Mouse (Mus musculus): ENCODE data around the gene Tmem212.
"Not testable (repeated sequence)": the region's sequence is repeated elsewhere in the genome, so short reads cannot be mapped to it uniquely, and the experiment has no call there.

Gene Tmem212

DNA sequence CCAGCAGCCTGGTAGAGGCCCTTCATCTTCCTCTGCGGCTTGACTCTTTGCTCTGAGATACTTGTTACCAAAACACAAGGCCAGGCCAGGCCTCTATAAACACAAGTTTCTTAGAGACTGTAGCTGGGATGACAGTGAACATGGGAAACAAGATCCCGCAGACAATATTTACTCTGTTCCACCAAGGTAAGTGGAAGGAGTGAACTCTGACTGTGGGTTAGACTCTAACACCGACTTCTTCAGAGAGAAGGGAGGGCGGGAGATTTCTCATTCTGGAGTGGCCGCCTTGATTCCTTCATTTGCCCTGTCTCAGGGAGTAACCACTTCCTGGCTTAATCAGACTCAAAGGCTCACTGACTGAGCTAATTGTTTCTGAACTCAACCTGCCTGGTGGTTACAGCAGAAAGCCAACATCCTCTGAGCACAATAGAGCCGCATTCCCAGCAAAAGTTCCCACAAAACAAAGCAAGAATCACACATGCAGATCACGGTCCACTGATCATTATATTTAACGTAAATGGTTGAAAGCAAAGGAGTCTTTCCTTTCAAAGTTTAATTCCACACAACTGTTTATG, at the start of gene Tmem212:
Gene Tmem212, minus strand, starts transcription at position 51 of the 575 bp plus-strand sequence.
- no peak for DNase-seq (ENCODE audit: low spot score)

DNA sequence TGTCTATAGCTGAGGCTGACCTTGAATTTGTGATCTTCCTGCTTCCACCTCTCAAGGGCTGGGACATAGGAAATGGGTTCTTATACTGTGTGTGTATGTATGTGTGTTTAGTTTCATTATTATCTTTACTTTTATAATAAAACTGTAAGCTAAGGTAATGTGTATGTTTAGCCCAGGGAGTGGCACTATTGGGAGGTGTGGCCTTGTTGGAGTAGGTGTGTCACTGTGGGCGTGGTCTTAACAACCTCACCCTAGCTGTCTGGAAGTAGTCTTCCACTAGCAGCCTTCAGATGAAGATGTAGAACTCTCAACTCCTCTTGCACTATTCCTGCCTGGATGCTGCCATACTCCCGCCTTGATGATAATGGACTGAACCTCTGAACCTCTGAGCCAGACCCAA, 49.2 kb upstream of the Tmem212 start:
- not testable (repeated sequence) for DNase-seq (ENCODE audit: low spot score)

DNA sequence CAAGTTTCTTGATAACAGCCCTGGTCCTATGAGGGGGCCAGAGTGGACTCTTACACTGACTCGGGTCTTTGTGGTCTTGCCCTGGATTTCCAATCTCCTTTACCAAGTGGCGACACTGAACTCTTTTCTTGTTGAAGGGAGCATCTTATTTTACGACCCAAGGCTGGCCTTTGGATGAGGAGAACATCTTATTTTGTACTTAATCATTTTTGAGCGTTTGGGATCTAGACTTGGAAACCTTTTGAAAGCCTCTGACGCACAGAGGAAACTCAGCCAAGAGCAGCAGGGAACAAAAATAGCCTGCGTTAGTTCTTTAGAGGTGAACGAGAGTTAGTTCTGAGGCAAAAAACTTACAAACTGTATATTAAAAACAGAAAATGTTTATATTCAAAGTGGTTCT, 46.8 kb upstream of the Tmem212 start:
- no peak for DNase-seq (ENCODE audit: low spot score)

DNA sequence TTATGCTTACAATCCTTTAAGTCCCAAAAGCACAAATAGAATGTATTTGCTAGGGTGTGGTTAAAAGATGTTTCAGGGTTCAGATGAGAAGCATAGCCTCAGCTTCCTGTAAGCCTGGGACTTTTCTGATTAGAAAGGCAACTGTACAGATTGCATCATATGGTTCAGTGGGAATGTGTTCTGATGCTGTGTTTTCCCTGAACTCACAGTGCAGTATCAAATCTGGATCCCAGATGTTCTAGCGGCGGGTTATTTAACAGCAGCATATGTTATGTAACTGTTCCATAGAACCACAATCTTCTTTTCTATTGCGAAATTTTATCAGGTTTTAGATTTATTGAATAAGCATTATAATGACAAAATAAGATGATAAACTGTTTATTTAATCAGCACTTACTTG, 45.5 kb upstream of the Tmem212 start:
- no peak for DNase-seq (ENCODE audit: low spot score)

DNA sequence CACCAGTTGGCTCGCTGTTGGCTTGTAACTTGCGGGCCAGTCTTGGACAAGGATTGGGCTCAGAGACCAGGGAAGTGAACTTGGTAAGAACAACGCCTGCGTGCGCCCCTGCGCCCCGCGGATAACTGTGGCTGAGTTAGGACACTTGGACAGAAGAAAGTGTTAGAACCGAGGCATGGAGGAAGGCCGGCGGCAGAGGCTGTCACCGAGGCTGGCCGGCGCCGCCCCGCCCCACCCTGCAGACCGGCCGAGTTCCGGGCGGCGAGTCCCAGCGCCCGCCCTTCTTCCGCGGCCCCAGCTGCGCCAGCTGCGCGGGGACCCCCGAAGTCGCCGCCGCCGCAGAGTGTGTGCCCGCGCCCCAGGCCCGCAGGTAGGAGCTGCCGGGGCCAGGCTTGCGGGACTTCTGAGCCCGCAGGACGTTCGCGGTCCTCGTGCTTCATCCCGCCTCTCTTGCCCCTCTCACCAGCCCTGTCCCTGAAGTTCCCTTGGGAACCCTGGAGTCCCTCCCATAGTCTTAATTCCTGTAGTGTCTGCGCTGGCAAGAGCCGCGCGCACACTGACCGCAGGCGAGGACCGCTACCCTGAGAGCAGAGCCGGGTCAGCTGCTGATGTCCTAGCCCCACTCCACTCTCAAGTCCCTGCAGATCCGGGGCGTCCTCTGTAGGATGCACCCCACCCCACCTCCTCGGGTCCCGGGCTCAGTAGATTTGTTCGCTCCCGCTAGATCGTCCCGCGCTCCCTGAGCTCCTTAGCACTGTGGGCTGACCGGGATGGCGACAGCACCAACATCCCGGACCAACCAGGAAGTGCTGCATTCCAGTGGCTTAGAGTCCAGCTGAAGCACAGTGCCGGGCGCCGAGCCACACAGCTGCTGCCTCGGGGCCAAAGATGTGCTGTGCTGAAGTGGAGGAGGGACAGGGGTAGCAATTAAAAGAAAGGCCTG, 42.5 kb upstream of the Tmem212 start, which contains the start of gene Pld1:
Gene Pld1, plus strand, starts transcription at position 315 of the 943 bp plus-strand sequence.
- peak; percentile 68 for DNase-seq (ENCODE audit: low spot score)

DNA sequence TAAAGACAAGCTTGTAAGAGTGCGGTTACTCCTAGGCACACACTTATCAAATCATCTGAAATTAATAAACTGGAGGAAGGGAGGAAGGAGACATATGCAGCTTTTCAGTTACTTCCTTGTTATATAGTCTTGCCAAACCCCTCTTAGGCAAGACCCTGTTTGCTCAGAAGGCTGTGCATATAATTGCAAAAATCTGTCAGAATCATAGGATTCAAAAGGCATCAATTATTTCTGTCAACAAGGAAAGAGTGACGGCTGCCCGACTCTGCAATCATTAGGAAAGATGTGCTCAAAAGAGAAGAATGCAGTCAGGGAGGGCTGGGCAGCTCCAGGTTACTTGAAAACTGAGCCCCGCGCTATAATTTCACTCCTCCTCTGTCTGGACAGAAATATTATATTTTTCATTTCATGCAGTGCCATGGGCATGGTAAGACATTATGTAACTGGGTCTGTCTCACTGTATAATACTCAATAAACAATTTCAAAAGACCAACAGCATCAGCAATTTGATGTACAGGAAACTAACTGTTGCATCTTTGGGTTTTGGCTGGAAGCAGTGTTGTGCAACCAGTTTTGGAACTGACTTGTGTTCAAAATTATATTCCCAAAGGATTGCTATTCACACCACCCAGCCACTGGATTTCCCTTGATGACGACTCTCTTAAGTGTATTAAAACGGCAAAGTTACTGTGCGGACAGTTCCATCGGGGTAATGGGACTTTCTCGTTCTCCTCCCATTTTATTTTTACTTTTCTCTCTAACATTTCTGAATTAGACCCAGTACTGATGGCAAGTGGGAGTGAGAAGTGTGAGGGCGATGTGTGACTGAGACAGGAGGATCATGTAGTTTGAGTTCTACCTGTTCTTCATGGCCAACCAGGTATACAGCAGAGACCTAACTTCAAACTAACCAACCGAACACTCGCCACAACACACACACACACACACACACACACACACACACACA, 41.3 kb upstream of the Tmem212 start:
- no peak for DNase-seq (ENCODE audit: low spot score)

DNA sequence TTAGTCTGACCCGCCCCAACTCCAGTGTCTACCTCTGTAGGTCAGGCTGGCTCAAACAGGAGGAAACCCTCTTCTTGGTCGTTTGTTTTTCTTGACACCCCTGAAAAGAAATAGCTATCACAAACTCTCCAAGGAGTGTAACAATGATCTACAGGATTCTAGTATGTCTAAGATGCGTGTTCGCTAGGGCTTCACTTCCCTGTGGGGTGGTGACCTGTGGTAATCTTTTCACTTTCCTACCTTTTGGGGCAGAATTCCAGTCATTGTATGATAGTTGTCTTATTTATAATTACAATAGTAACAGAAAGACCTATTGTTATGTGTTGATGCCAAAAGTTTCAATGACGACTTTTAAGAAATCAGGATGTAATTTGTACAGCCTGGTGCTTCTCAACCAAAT, 40.6 kb upstream of the Tmem212 start:
- DNase-seq (ENCODE audit: low spot score): no peak

DNA sequence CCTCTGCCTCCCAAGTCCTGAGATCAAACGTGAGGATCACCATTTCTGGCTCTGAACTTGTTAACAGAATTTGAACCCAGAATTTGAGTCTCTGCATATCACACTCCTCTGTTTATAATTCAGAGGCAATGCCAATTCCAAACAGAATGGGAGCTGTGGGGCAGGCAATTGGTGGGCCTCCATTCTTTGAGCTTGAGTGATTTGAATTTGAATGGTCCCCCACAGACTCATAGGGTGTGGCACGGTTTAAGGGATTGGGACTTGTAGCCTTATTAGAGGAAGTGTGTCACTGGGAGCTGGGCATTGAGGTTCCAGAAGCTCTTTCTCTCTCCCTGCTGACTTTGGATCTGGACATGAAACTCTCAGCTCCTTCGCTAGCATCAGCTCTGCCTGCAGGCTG, 39.5 kb upstream of the Tmem212 start:
- no peak for DNase-seq (ENCODE audit: low spot score)

DNA sequence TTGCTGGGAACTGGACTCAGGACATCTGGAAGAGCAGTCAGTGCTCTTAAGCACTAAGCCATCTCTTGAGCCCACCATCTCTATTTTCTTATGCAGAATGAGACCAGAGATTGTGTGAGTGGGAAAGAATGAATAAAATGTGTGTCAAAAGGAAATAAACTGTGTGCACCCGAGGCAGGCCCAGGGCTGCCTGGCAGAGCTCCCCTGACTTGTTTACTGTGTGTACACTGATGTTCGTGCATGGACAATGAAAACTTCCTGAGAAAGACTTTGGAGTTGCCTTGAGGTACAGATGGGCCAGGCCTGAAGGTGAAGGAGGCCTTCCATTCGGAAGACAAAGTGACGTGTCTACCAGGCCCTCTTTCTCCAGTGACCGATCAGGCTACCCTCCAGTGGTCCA, 36.2 kb upstream of the Tmem212 start:
- DNase-seq (ENCODE audit: low spot score): no peak

DNA sequence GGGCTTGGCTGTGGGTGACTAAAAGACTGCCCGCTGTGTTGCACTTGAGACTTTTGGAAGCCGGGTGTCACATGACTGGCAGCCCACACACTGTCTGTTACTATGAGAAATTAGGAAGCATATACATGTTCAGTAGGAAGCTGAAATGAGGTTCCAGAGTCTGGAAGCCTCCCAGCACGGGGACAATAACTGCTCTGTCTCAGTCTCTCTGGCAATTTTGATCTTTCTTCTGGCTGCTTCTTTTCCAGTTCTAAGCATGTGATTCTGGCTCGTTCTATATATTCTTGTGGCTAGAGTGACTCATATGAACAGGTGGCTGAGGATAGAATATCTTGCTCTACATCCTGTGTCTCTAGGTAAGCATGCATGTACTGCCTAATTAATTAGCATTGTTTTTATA, 33.1 kb upstream of the Tmem212 start:
- DNase-seq (ENCODE audit: low spot score): no peak

DNA sequence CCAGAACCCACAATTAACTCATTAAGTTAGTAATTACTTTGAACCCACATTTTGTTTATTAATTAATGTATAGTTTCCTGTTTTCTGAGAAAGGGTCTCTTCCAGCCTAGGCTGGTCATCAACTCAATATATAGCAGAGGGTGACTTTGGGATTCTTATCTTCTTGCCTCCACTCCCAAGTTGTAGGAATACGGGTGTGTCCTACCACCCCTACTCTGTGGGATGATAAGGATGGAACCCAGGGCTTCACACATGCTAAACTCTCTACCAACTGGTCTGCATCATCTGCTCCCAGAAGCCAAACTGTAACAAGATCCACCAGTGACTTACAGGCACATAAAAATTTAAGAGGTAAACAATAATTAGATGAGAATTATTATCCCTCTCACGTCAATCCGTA, 27.9 kb upstream of the Tmem212 start:
- DNase-seq (ENCODE audit: low spot score): no peak

DNA sequence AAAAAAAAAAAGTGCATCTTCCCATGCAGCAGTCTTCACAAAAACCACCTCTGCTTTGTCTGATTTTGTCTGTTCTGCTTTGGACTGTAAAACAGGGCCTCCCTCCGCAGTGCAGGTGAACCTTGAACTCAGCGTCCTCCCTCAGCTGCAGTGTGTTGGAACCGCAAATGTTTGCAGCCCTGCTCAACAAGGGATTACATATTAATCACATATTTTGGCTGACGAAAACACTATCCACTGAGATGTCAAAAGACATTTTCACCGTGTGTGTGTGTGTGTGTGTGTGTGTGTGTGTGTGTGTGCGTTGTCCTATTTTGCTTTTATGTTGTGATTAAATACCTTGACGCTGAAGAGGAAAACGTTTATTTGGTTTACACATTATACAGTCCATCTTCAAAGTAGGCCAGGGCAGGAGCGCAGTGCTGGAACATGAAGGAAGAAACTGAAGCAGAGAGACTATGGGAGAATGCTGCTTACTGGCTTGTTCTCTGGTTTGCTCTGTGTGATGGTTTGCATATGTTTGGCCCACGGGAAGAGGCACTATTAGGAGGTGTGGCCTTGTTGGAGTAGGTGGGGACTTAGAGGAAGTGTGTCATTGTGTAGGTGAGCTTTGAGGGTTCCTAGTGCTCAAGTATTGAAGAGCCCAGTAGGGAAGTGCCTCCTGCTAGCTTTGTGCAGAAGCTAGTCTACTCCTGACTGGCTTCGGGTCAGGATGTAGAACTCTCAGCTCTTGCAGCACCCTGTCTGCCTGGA, 25.3 kb upstream of the Tmem212 start:
- no peak for DNase-seq (ENCODE audit: low spot score)

DNA sequence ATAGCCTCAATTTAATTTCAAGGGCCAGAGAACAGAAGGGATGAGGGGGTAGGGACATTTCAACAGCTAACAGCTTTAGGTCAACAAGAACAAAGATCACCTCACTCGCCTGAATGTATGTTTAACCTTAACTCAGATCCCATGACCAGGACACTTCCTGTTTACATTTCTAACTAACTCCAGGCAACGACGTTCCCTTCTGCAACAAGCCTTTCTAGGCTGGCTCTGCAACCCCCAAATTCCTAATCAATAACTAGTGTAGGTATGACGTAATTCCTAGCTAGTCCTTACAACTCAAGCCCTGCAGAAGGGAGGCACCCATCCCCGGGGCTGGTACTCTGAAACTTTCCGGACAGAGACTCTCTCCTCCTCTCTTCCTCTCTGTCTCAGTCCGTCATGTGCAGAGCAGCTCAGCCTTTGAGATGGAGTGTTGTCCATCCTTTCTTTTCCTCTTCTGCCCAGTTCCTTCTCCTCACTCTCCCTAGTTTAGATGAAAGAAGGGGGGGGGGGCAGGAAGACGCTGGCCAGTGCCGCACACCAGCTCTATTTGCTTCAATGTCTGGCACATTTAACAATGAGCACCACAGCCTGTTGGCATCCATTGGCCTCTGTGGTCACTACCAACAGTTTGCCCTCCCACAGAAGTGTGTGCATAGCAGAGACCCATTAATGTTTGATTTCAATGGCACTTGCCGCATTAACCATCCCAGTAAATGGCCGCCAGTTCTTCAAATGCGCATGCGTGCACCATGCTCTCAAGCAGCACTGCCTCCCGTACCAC, 22.7 kb upstream of the Tmem212 start:
- no peak for DNase-seq (ENCODE audit: low spot score)

DNA sequence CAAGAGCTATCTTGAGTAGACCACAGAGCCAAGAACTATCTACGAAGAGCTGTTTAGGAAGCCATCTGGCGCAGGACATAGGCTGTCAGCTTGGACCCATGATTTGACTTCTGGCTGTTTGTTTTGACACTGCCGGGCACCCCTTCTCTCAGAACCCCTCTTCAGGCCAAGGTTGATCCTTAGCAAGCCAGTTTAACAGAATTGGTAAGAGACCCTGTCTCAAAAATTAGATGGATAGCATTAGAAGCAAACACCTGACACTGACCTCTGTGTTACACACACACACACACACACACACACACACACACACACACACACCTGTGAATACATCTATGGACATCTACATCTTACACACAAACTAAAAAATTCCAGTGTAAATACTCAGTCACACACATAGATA, 12.8 kb upstream of the Tmem212 start:
- DNase-seq (ENCODE audit: low spot score): no peak

DNA sequence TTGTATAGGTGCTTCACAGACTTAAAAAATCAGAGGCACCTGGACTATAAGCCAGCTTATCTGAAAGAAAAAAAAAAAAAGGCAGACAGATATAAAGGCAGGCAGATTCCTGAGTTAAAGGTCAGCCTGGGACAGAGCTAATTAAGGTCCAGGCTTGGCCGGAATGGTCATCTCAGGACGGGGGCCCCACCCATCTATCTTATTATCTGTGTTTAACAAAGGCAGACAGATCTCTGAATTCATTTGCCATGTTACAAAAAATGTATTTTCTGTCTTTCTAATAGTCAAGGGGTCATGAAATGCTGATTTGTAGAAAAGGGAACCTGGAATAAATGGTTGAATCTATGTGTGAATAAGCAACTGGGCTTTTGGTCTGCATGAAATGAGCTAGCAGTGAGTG, 12.1 kb upstream of the Tmem212 start:
- DNase-seq (ENCODE audit: low spot score): no peak

DNA sequence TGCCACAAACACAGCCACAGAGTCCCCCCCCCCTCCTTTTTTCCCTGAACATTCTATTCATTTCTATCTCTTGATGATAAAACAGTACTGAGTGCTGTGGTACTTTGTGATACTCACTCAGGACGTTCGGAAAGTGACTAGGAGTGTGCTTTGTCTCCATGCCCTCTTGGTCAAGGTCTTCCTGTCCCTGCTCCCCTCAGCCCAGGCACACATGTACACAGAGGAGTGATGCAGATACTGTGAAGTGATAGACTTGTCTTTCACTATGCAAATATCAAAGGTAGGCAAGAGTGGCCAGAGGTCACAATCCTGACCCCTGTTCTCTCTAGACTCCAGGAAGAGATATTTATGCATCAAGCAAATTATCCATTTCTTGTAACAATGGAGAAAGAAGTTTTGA, 11.1 kb upstream of the Tmem212 start:
- DNase-seq (ENCODE audit: low spot score): no peak

DNA sequence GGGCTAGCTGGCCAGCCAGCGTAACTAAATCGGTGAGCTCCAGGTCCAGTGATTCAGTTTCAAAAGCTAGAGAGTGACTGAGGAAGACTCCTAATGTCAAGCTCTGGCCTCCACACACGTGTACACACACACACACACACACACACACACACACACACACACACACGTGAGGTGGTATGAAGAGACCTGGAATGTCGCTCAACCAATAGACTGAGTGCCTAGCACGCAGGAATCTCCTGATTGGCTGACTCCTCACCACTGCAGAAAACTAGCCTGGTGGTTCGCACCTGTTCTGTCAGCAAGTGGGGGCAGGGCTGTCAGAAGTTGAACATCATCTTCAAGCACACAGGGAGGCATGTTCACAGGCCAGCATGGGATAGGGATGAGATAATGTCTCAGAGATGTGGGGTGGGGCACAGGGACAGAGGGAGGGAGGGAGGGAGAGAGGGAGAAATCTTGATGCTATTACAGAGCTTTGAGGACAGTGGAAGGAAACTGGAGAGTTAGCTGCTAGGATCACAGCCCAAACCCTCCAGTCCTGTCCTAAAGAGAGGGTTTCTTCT, 10.6 kb upstream of the Tmem212 start:
- no peak for DNase-seq (ENCODE audit: low spot score)

DNA sequence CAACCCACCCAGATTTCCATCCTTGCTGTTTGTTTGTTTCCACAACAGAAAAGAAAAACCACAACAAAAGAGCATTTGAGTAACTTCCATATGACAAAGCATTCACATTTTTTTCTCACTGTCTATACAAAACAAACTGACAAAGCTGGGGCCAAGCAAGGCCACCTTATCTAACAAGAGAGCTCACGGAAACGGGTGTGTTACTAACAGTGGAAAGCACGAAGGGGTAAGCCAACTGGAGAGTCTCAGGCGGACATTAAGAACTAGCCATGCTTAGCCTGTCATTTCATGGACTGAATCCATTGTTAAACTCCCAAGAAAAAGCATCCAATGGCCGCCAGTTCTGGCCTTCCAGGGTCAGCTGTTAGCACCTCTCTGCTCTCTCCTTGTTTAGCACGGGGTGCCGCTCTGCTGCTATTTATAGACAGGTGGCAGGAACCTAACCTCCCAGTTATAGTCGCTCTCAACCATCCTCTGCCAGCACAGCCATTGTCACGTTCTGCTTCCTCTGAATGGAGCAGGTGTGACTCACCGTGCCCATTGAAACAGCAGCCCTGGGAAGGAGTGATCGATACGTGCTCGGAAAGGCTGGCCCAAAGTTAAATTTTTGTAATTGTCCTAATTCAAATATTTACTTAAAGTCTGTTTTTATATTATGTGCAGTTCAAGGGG, 8.6 kb upstream of the Tmem212 start:
- peak; percentile 29 for DNase-seq (ENCODE audit: low spot score)

DNA sequence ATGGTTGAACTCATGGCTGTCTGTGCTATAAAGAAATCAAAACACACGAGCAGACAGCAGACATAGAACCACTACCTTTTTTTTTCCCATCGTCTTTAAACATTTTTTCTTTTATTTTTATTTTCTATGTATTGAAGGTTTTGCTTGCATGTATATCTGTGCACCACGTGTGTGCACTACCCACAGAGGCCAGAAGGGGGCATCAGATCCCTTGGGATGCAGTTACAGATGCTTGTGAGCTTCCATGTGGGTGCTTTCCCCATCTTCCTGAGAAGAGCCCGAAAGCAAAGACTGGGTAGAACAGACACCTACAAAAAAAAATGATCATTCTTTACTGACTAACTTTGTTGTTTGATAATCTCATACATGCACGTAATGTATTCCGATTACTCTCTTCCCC, 5.7 kb upstream of the Tmem212 start:
- no peak for DNase-seq (ENCODE audit: low spot score)

Measured in ovary, adult 18-20 months (tissue).